Mouse (Mus musculus) heart, adult 18-20 months (tissue): ENCODE measurements around the gene Ispd. TPM values are rescaled to one million over a fixed set of nuclear protein-coding genes. Genes with fewer than 3 reads are reported as not detected.

ENCODE experiments used
- DNase-seq, 2 experiments: peaks; one replicate each; pipeline ENCODE4 v3.0.0; 2021 to 2022; ENCODE audit warnings: mixed read lengths in 1 of 2
- total RNA-seq, 2 experiments: library from RNA; stranded (reverse); gene quantifications; 2 replicates each; pipeline ENCODE4 v1.2.3; 2021

The Ispd gene
- total RNA-seq, 2 experiments from 2014 or later, result 4.9 to 5.7 TPM

GRCm38 (mm10) chr12:36564146-36564545 lies 182.9 kb downstream of the Ispd start:
- DNase-seq, result no peak

GRCm38 (mm10) chr12:36566974-36567373 lies 185.7 kb downstream of the Ispd start:
- no peak for DNase-seq

- DNase-seq, result no peak
Observed at GRCm38 (mm10) chr12:36570414-36571095, 189.3 kb downstream of the Ispd start.

- DNase-seq, result no peak
Observed at GRCm38 (mm10) chr12:36584828-36585227, 203.6 kb downstream of the Ispd start.

- DNase-seq, result no peak
Observed at GRCm38 (mm10) chr12:36597539-36598250, 216.4 kb downstream of the Ispd start.

- DNase-seq, result no peak
Observed at GRCm38 (mm10) chr12:36621960-36622736, 240.9 kb downstream of the Ispd start.

- no peak for DNase-seq
Observed at GRCm38 (mm10) chr12:36627204-36627603, 246.0 kb downstream of the Ispd start.

- DNase-seq, result no peak
Observed at GRCm38 (mm10) chr12:36632427-36632826, 251.2 kb downstream of the Ispd start.

GRCm38 (mm10) chr12:36647514-36647913 lies 266.3 kb downstream of the Ispd start:
- DNase-seq, result no peak

- DNase-seq, result peak; percentile 19 to 22
Observed at GRCm38 (mm10) chr12:36662496-36662895, 281.2 kb downstream of the Ispd start.

- DNase-seq, result no peak
Observed at GRCm38 (mm10) chr12:36664783-36665182, 283.5 kb downstream of the Ispd start.

- no peak for DNase-seq
Observed at GRCm38 (mm10) chr12:36666771-36667170, 285.5 kb downstream of the Ispd start.

- DNase-seq, result no peak
Observed at GRCm38 (mm10) chr12:36670164-36670908, 289.1 kb downstream of the Ispd start.

GRCm38 (mm10) chr12:36670915-36671579 lies 289.8 kb downstream of the Ispd start:
- DNase-seq, result peak in 1 of 2 experiments; percentile 27

GRCm38 (mm10) chr12:36674481-36674880 lies 293.2 kb downstream of the Ispd start:
- DNase-seq, result no peak

GRCm38 (mm10) chr12:36678220-36678619 lies 297.0 kb downstream of the Ispd start:
- DNase-seq, result no peak

GRCm38 (mm10) chr12:36680883-36681505 lies 299.7 kb downstream of the Ispd start:
- DNase-seq, result no peak

GRCm38 (mm10) chr12:36681779-36682178 lies 300.5 kb downstream of the Ispd start:
- DNase-seq, result no peak

- DNase-seq, result no peak
Observed at GRCm38 (mm10) chr12:36694072-36694471, 312.8 kb downstream of the Ispd start.

GRCm38 (mm10) chr12:36704380-36704779 lies 323.1 kb downstream of the Ispd start:
- DNase-seq, result no peak

- no peak for DNase-seq
Observed at GRCm38 (mm10) chr12:36708810-36709209, 327.6 kb downstream of the Ispd start.
